21 mouse cellular contexts compared by ENCODE assay signal in the genomic region with DNA sequence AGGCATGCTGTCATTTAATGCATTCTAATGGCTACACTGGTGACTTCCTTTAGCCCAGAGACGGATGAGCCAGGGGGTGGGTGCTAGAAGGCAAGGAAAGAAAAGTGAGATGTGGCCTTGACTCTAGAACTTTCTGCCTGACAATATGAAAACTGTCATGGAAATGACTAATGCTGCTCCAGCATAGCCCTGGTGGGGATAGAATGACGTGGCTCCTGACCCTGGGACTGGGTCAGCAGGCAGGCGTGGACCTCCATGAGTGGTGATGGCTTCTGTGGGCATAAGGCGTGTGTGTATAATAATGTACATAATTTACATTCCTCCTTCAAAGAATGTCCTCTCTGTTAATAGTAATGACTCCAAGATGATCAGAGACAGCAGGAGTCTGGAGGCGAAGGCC.
DNase-seq lines count a peak whose midpoint lies in the region; ATAC-seq and TF ChIP-seq lines count a peak whose summit lies in the region.
"Had no signal": no experiment of that assay in that cellular context is flagged by ENCODE, and none has a peak within 500 bp of the region (broad histone marks: within the 10 kb centered on the region; RNA-seq: fewer than 3 reads in every experiment).

No protein-coding gene starts in this region.

- H3ac ChIP-seq in C2C12 (ENCODE audit: control insufficient read depth, insufficient read length, low read depth): no peak overlapping the region

- H3K79me3 ChIP-seq in C2C12 (ENCODE audit: low read depth): no peaks in the 10 kb centered on the region

- no peak overlapping the region for H3K4me3 ChIP-seq in heart, postnatal 0 days (ENCODE audit: low read depth, low read length)
- no peak overlapping the region for H3K4me3 ChIP-seq in heart, embryonic 12.5 days
- no peak overlapping the region for H3K4me3 ChIP-seq in C2C12 (ENCODE audit: insufficient read depth, poor library complexity, severe bottlenecking)
- no peak overlapping the region for H3K4me3 ChIP-seq in stomach, embryonic 14.5 days (ENCODE audit: low read depth, low read length)
- H3K4me3 ChIP-seq: erythroblast, embryonic 14.5 days; heart, adult 2 months; neural tube, embryonic 13.5 days had no signal

- no peak for TF ChIP-seq EP300 in heart, postnatal 0 days (IDR thresholded peaks at IDR 0.05; ENCODE audit: low read depth)

- no peak for DNase-seq in heart, postnatal 0 days (ENCODE audit: low spot score)
- DNase-seq in adrenal gland, adult 8-10 months: peak; percentile 75
- DNase-seq in retina, postnatal 1 day: no peak
- DNase-seq: cerebellum, adult 9-11 months; gastrocnemius, postnatal 10 days; heart, adult 2 months; kidney, adult 2 months; kidney, postnatal 25 days; spleen, adult 18-20 months had no signal

- H3K9me3 ChIP-seq in heart, postnatal 0 days (replicated peaks; ENCODE audit: control insufficient read depth, low read length): no peaks in the 10 kb centered on the region
- no peaks in the 10 kb centered on the region for H3K9me3 ChIP-seq in heart, embryonic 12.5 days (replicated peaks)
- no peaks in the 10 kb centered on the region for H3K9me3 ChIP-seq in stomach, embryonic 14.5 days (ENCODE audit: control insufficient read depth, low read depth, low read length)
- H3K9me3 ChIP-seq: neural tube, embryonic 13.5 days had no signal

- H3K27ac ChIP-seq in heart, postnatal 0 days (ENCODE audit: low read depth): peak overlapping the region; percentile 92
- H3K27ac ChIP-seq in heart, embryonic 12.5 days (ENCODE audit: poor library complexity, severe bottlenecking): no peak overlapping the region
- H3K27ac ChIP-seq in stomach, embryonic 14.5 days (ENCODE audit: low read length): peak overlapping the region; percentile 23; the same call in 1 of the 2 replicates
- H3K27ac ChIP-seq: liver, embryonic 14.5 days; macrophage; neural tube, embryonic 13.5 days had no signal

- TF ChIP-seq CTCF in heart, postnatal 0 days (IDR thresholded peaks at IDR 0.05; ENCODE audit: low read depth): no peak
- TF ChIP-seq CTCF in C2C12 (IDR thresholded peaks at IDR 0.05; ENCODE audit: control insufficient read depth, insufficient read depth, insufficient read length): no peak

- ATAC-seq in heart, postnatal 0 days (ENCODE audit: insufficient read depth, low read depth): no peak
- ATAC-seq in heart, embryonic 12.5 days (ENCODE audit: insufficient number of reproducible peaks, low FRiP score): no peak
- ATAC-seq in stomach, embryonic 14.5 days (ENCODE audit: insufficient number of reproducible peaks, insufficient read depth, low FRiP score, low read depth): no peak
- no peak for ATAC-seq in granulocyte monocyte progenitor cell, adult 5-6 weeks (replicated peaks; ENCODE audit: poor library complexity, severe bottlenecking)
- ATAC-seq: forebrain, embryonic 14.5 days; hindbrain, embryonic 16.5 days; Patski had no signal

- no peaks in the 10 kb centered on the region for H3K27me3 ChIP-seq in heart, postnatal 0 days (ENCODE audit: control insufficient read depth, insufficient read depth, low read length)
- no peaks in the 10 kb centered on the region for H3K27me3 ChIP-seq in heart, embryonic 12.5 days (replicated peaks)
- H3K27me3 ChIP-seq in C2C12 (ENCODE audit: control insufficient read depth, insufficient read depth, insufficient read length): no peaks in the 10 kb centered on the region
- H3K27me3 ChIP-seq in stomach, embryonic 14.5 days (ENCODE audit: control insufficient read depth, insufficient read depth, low read length): no peaks in the 10 kb centered on the region
- H3K27me3 ChIP-seq: neural tube, embryonic 13.5 days; Patski had no signal

- 73% methylated on average over 5 of the region's 5 CpGs for WGBS in heart, postnatal 0 days
- WGBS in heart, embryonic 12.5 days: 70% methylated on average over 5 of the region's 5 CpGs
- WGBS in stomach, embryonic 14.5 days: 20% methylated on average over 5 of the region's 5 CpGs

- peaks cover 23% of the 10 kb centered on the region for H3K4me1 ChIP-seq in heart, postnatal 0 days (ENCODE audit: control insufficient read depth, insufficient read depth)
- peaks cover 29% of the 10 kb centered on the region for H3K4me1 ChIP-seq in heart, embryonic 12.5 days (replicated peaks)
- H3K4me1 ChIP-seq in stomach, embryonic 14.5 days (ENCODE audit: control insufficient read depth, insufficient read depth, low read length): 0 out of 2 replicates have a peak, but pooled peaks cover 12% of the 10 kb centered on the region

- H3K4me2 ChIP-seq in heart, postnatal 0 days (ENCODE audit: low read depth, low read length): no peak overlapping the region
- no peak overlapping the region for H3K4me2 ChIP-seq in heart, embryonic 12.5 days
- no peak overlapping the region for H3K4me2 ChIP-seq in stomach, embryonic 14.5 days (replicated peaks; ENCODE audit: low read depth, low read length)
- H3K4me2 ChIP-seq: midbrain, embryonic 11.5 days; neural tube, embryonic 13.5 days had no signal

- H3K79me2 ChIP-seq in C2C12 (ENCODE audit: control insufficient read depth, insufficient read depth): no peaks in the 10 kb centered on the region

- H3K36me3 ChIP-seq in heart, postnatal 0 days (replicated peaks; ENCODE audit: control insufficient read depth, insufficient read depth, low read length): no peaks in the 10 kb centered on the region
- H3K36me3 ChIP-seq in heart, embryonic 12.5 days: no peaks in the 10 kb centered on the region
- H3K36me3 ChIP-seq in C2C12 (ENCODE audit: control insufficient read depth, insufficient read depth): no peaks in the 10 kb centered on the region
- no peaks in the 10 kb centered on the region for H3K36me3 ChIP-seq in stomach, embryonic 14.5 days (ENCODE audit: control insufficient read depth, insufficient read depth, low read length)
- H3K36me3 ChIP-seq: neural tube, embryonic 13.5 days had no signal

- no peak overlapping the region for H3K9ac ChIP-seq in heart, postnatal 0 days (replicated peaks; ENCODE audit: low read depth, low read length)
- H3K9ac ChIP-seq in heart, embryonic 12.5 days: no peak overlapping the region
- H3K9ac ChIP-seq in stomach, embryonic 14.5 days (replicated peaks; ENCODE audit: low read depth, low read length): no peak overlapping the region
- H3K9ac ChIP-seq: liver, embryonic 14.5 days; neural tube, embryonic 13.5 days had no signal

TF ChIP-seq in C2C12, 6 proteins besides CTCF, POLR2A, EP300 and RAD21:
- TF ChIP-seq MAX (IDR thresholded peaks at IDR 0.05) (peak; percentile 33), FOSL1 (IDR thresholded peaks at IDR 0.05; ENCODE audit: insufficient read depth, low read length, poor library complexity, severe bottlenecking) (no peak)
